Mouse (Mus musculus) spleen, postnatal 10 days (tissue): Measurements from ENCODE around the gene Slc8a3.
"Not testable (repeated sequence)": the region's sequence is repeated elsewhere in the genome, so short reads cannot be mapped to it uniquely, and the experiment has no call there.

Experiments used
- DNase-seq, 2 experiments: peaks; one replicate each; pipeline ENCODE4 v3.0.0; 2021 to 2022; ENCODE audit warnings: low spot score in 2 of 2

The Slc8a3 gene

DNA sequence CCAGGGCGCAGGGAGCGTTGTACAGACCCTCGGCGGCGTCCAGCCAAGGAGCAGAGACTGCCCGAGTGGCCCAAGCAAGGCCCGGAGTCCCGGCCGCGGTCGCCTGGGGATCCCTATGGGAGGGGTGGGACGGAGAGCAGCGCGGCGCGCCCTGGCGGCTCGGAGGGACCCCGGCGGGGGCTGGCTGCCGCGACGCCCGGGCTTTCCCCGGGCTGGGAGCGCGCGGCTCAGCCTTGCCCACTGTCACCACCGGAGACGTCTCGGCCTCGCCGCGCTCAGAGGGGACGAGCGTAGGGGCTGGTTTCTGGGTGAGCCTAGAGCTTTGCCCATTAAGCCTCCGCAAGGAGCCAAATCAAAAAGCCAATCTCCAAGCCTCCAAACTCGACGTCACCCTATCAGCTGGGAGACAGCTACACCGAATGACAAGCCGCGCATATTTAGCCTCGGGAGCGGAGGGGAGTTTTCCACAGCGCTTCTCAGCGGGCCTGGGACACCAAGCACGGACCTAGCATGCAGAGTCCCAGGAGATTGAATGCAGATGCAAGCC, at the start of gene Slc8a3:
Slc8a3 (minus strand) TSS at position 306 of the 547 bp plus-strand sequence.
- no peak for DNase-seq

DNA sequence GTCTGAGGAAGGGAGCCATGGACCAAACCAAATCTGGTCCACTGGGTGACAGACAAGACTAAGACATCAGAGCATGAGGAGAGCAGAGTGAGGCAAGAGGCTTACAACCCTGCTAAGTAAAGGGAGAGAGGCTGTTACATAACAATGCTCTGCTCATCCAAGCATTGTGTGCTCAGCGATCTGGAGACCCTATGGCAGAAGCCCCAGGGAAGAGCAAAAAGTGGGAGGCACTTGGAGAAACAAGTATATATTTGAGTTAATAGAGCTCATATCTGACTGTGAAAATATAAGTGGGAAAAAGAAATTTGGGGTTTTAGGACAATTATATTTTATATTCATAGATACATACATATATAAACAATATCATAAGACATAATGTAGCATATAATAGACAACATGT, 46.4 kb upstream of the Slc8a3 start, which contains the start of gene Gm4787:
Gm4787 (minus strand) TSS at position 101 of the 400 bp plus-strand sequence.
- DNase-seq = not testable (repeated sequence)

- no peak for DNase-seq
Measured at GRCm38 (mm10) chr12:81333841-81334240, 861 bp upstream of the Slc8a3 start.

GRCm38 (mm10) chr12:81331937-81332874, 774 bp downstream of the Slc8a3 start:
- no peak for DNase-seq

GRCm38 (mm10) chr12:81331046-81331638, 1.8 kb downstream of the Slc8a3 start:
- DNase-seq = no peak

GRCm38 (mm10) chr12:81324991-81325390, 8.0 kb downstream of the Slc8a3 start:
- DNase-seq = no peak

GRCm38 (mm10) chr12:81324116-81324515, 8.9 kb downstream of the Slc8a3 start:
- no peak for DNase-seq

GRCm38 (mm10) chr12:81321021-81321420, 12.0 kb downstream of the Slc8a3 start:
- no peak for DNase-seq

GRCm38 (mm10) chr12:81317811-81318210, 15.2 kb downstream of the Slc8a3 start:
- DNase-seq = no peak

- DNase-seq = no peak
Measured at GRCm38 (mm10) chr12:81315953-81316352, 17.0 kb downstream of the Slc8a3 start.

- no peak for DNase-seq
Measured at GRCm38 (mm10) chr12:81303626-81304025, 29.4 kb downstream of the Slc8a3 start.

DNA sequence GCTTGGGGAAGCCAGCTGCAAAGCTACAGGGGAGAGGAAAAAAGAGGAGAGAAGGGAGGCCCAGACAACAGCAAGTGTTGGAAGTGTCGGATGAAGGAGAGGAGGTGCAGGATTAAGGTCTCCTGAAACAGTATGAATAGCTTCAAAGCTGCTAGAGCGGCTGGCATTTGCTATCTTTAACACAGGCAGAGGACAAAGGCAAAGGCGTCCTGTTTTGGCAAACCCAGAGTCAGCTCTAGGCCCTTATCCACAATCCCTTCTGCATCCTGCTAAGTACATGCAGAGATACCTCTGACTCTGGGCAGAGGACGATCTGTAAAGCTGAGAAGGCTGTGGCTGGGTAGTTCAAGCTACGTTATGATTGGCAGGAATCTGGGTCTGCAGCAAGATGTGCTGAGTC, 38.4 kb downstream of the Slc8a3 start:
- no peak for DNase-seq

- DNase-seq = no peak
Measured at GRCm38 (mm10) chr12:81278031-81278430, 54.9 kb downstream of the Slc8a3 start.

DNA sequence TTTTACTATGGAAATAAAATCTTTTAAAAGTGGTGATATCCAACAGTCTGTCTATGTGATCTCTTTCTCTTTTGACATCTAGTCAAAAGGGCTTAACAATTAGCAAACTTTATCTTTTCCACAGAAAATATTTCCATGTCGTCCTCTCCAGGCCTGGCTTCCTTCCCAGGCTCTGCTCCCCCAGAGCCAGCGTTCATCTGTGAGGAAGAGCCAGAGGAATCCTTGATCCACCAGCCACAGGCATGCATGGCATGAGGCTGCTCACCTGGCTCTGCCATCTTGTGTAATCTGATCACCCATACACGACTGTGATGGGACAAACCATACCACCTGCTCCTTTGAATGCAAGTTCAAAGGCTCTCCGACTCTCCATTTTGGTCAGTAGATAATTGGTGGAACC, 58.4 kb downstream of the Slc8a3 start:
- no peak for DNase-seq

DNA sequence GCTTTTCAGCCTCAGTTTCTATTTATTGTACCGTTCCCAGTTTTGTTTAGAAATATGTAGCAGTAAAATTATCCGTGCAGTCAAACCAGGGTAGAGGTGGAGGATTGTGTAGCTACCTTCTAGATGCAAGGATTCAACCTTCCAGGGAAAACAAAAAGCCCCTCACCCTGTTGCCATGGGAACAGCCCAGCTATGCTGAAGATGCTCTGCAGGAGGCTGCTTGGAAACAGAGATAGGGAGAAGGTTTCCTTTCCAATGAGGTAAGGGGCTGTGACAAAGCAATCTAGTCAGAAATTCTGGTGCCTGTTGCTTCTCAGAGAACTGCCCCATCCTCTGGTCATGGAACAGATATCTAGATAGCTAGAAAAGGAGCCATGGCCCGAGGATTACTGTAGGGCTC, 59.6 kb downstream of the Slc8a3 start:
- no peak for DNase-seq

GRCm38 (mm10) chr12:81269246-81269645, 63.7 kb downstream of the Slc8a3 start:
- no peak for DNase-seq

GRCm38 (mm10) chr12:81262821-81263220, 70.2 kb downstream of the Slc8a3 start:
- DNase-seq = no peak

- no peak for DNase-seq
Measured at GRCm38 (mm10) chr12:81258215-81258614, 74.8 kb downstream of the Slc8a3 start.

- no peak for DNase-seq
Measured at GRCm38 (mm10) chr12:81245411-81245810, 87.6 kb downstream of the Slc8a3 start.

DNA sequence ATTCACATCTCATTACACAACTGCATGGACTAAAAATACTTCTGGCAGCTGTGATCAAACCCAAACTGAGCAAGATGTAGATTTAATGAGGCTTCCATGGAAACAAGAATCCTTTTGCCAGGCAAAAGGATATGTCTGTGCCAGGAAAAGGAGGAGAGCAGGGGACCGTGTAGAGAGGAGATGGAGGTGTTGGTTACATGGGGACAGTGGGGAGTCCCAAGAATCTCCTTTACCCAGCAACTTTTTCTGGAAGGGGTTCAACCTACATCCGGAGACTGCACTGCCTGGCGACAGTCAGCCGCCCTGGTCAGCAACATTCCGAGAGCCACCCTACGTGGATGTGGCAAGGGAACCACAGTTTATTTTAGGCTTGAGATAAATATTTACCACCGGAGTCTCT, 88.0 kb downstream of the Slc8a3 start:
- DNase-seq = no peak

DNA sequence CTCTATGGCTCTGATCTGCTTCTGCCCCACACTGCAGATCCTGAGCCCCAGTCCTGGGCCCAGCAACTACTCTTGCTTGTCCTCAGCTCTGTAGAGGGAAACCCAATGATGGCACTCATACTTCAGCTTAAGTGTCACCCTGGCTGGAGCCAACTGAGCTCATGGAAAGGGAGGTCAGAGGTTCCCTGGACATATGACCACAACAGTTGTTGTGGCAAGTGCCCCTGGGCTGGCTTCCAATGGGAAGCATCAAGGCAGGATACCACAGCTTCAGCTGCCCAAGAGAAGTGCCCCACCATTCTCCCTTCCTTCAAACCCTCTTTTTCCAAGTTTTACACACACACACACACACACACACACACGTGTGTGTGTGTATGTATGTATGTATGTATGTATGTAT, 88.5 kb downstream of the Slc8a3 start:
- DNase-seq = no peak

DNA sequence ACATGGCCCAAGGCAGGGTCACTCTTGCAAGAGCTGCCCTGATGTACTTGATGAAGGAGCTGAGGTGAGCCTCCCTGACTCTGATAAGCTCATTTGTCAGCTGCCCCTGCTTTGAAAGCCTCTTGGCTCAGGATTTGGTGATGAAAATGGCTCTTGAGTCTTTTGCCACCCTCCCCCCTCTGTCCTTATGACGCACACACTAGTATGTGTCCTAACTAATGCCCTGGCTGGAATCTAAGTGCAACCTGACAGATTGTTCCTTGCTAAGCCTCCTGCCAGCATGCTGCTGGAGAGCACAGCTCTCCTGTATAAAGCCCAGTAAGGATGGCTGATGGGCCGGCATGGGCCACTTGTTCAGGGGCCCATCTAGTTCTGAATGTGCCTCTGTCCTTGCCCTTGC, 91.3 kb downstream of the Slc8a3 start:
- no peak for DNase-seq

GRCm38 (mm10) chr12:81241096-81241495, 91.9 kb downstream of the Slc8a3 start:
- DNase-seq = no peak
